ENCODE assay signal across 15 mouse cellular contexts in the genomic region with DNA sequence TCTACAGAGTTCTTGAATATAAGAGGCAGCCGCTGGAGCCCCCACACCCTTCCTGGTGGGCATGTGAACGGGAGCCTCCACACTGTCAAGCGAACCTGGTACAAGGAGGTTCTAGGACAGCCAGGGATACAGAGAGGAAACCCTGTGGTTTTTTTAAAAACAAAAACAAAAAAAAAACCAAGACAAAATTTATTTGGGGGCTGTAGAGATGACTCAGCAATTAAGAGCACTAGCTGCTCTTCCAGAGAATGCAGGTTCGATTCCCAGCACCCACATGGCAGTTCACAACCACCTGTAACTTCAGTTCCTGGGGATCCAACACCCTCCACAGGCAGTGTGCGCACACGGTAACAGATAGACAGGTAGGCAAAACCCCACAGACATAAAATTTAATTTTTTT.
"Had no signal": no experiment of that assay in that cellular context is flagged by ENCODE, and none has a peak within 500 bp of the region (broad histone marks: within the 10 kb centered on the region; RNA-seq: fewer than 3 reads in every experiment).

No protein-coding gene starts in this region.

- H3K27ac ChIP-seq: neural tube, embryonic 13.5 days; neural tube, embryonic 15.5 days; stomach, embryonic 15.5 days; stomach, postnatal 0 days had no signal

- H3K9ac ChIP-seq: neural tube, embryonic 13.5 days; neural tube, embryonic 15.5 days; stomach, embryonic 15.5 days had no signal

- DNase-seq: retina, postnatal 1 day; right cerebral cortex, adult 18-20 months; right cerebral cortex, postnatal 25 days; right cerebral cortex, postnatal 4 days; spleen, adult 18-20 months; thymus, adult 18-20 months; thymus, adult 2 months; thymus, postnatal 14 days; thymus, postnatal 25 days; thymus, postnatal 36 days; thymus, postnatal 4 days had no signal

- H3K4me1 ChIP-seq: neural tube, embryonic 13.5 days; neural tube, embryonic 15.5 days; stomach, embryonic 15.5 days had no signal

- H3K27me3 ChIP-seq: neural tube, embryonic 13.5 days; neural tube, embryonic 15.5 days; stomach, embryonic 15.5 days had no signal

- H3K4me2 ChIP-seq: neural tube, embryonic 13.5 days; neural tube, embryonic 15.5 days; stomach, embryonic 15.5 days had no signal

- H3K4me3 ChIP-seq: neural tube, embryonic 13.5 days; neural tube, embryonic 15.5 days; stomach, embryonic 15.5 days had no signal

- H3K9me3 ChIP-seq: neural tube, embryonic 13.5 days; neural tube, embryonic 15.5 days; stomach, embryonic 15.5 days had no signal
